Mouse (Mus musculus) heart, adult 2 months (tissue): ENCODE measurements around the gene Ubqln3.

Experiments
- CTCF ChIP-seq: fragments of 200-600 bp; IDR thresholded peaks from 2 replicates; pipeline ENCODE4 v1.8.1; 2022; ENCODE audit warnings: antibody characterized with exemption, mild to moderate bottlenecking, moderate library complexity
- POLR2A ChIP-seq: fragments of 200-500 bp; IDR thresholded peaks from 2 replicates; pipeline ENCODE4 v1.6.1; 2011; ENCODE audit warnings: mild to moderate bottlenecking, low read depth, low read length, control low read depth; ENCODE audit not compliant: insufficient read depth

DNA sequence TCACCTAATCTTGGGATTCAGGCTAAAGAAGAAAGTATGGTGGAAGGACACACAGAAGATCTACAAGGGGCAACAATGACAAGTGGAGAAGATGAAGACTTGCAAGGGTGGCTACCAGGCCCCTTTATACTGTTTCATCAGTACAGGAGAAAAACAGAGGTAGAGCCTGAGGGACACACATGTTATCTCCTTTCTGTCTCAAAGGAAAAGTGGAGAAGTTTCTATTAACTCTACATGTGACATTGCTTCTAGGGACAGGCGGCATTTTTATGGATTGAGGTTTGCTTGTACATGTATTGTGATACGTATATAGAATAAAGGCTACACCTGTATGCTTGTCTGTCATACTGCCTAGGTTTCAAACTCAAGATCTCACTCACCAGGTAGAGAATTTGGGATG is 40.2 kb upstream of the Ubqln3 start, which contains the start of gene Olfr648:
- TF ChIP-seq CTCF (no peak), POLR2A (no peak)
